Mouse (Mus musculus) limb, embryonic 14.5 days (tissue): ENCODE data around the gene Lct. TPM values are rescaled to one million over a fixed set of nuclear protein-coding genes. Genes with fewer than 3 reads are reported as not detected.

Experiments
- ATAC-seq: fragments of 200-750 bp; cut with Nextera tagmentation; 2 replicates; pipeline ENCODE4 v1.8.0; 2017; ENCODE audit warnings: low read depth, moderate number of reproducible peaks, moderate TSS enrichment; ENCODE audit not compliant: low FRiP score
- DNase-seq: peaks from one replicate; pipeline ENCODE4 v3.0.0-alpha.2; 2015; ENCODE audit warnings: low spot score
- H3K27ac ChIP-seq: fragments of 300-500 bp; sonication (generic); replicated peaks from 2 replicates; pipeline ENCODE4 v1.5.1; 2014; ENCODE audit warnings: low read depth, mild to moderate bottlenecking, low read length, moderate library complexity, mixed read lengths
- H3K27me3 ChIP-seq: fragments of 300-500 bp; sonication (generic); 2 replicates; pipeline ENCODE4 v1.6.1; 2014; ENCODE audit warnings: low read length, mixed read lengths; ENCODE audit not compliant: control insufficient read depth, insufficient read depth
- H3K36me3 ChIP-seq: fragments of 300-500 bp; sonication (generic); 2 replicates; pipeline ENCODE4 v1.6.1; 2014; ENCODE audit warnings: mild to moderate bottlenecking, low read length, moderate library complexity, mixed read lengths; ENCODE audit not compliant: control insufficient read depth, insufficient read depth
- H3K4me1 ChIP-seq: fragments of 300-500 bp; sonication (generic); 2 replicates; pipeline ENCODE4 v1.6.1; 2014; ENCODE audit warnings: antibody characterized with exemption, low read length, mixed read lengths; ENCODE audit not compliant: control insufficient read depth, insufficient read depth
- H3K4me2 ChIP-seq: fragments of 300-500 bp; sonication (generic); replicated peaks from 2 replicates; pipeline ENCODE4 v1.6.1; 2014; ENCODE audit warnings: low read depth, mild to moderate bottlenecking, low read length, moderate library complexity; ENCODE audit not compliant: severe bottlenecking
- H3K4me3 ChIP-seq: fragments of 300-500 bp; sonication (generic); replicated peaks from 2 replicates; pipeline ENCODE4 v1.5.1; 2014; ENCODE audit warnings: low read length
- H3K9ac ChIP-seq: fragments of 300-500 bp; sonication (generic); 2 replicates; pipeline ENCODE4 v1.6.1; 2014; ENCODE audit warnings: mild to moderate bottlenecking, low read depth, low read length, moderate library complexity; ENCODE audit not compliant: severe bottlenecking
- H3K9me3 ChIP-seq: fragments of 300-500 bp; sonication (generic); 2 replicates; pipeline ENCODE4 v1.6.1; 2016; ENCODE audit warnings: low read length; ENCODE audit not compliant: control insufficient read depth
- POLR2A ChIP-seq: fragments of 200-500 bp; IDR thresholded peaks from 2 replicates; pipeline ENCODE4 v1.8.0; 2012; ENCODE audit warnings: inconsistent platforms, mild to moderate bottlenecking, moderate library complexity, borderline replicate concordance; ENCODE audit not compliant: insufficient read depth, insufficient read length; ENCODE audit errors: extremely low read depth
- WGBS: fragments of 180-500 bp; shearing (Covaris S2); extraction: QIAGEN DNeasy Blood & Tissue Kit; methylation state at CpG from one replicate; pipeline ENCODE4 v1.1.7; 2014; 5-methylcytosine and 5-hydroxymethylcytosine counted together
- polyA plus RNA-seq, 2 experiments: library from polyadenylated mRNA; depleted of rRNA in 1 of 2; stranded (reverse) in 1 of 2; unstranded in 1 of 2; fragments of >200 nt; fragmentation: Nextera tagmentation in 1 of 2; extraction: Ambion mirVana in 1 of 2; gene quantifications; 2 replicates each; pipeline versions ENCODE4 v1.2.1 to v1.2.3; 2012 to 2014

Lct gene
- polyA plus RNA-seq, 2 experiments, result 0.12 to 0.52 TPM

DNA sequence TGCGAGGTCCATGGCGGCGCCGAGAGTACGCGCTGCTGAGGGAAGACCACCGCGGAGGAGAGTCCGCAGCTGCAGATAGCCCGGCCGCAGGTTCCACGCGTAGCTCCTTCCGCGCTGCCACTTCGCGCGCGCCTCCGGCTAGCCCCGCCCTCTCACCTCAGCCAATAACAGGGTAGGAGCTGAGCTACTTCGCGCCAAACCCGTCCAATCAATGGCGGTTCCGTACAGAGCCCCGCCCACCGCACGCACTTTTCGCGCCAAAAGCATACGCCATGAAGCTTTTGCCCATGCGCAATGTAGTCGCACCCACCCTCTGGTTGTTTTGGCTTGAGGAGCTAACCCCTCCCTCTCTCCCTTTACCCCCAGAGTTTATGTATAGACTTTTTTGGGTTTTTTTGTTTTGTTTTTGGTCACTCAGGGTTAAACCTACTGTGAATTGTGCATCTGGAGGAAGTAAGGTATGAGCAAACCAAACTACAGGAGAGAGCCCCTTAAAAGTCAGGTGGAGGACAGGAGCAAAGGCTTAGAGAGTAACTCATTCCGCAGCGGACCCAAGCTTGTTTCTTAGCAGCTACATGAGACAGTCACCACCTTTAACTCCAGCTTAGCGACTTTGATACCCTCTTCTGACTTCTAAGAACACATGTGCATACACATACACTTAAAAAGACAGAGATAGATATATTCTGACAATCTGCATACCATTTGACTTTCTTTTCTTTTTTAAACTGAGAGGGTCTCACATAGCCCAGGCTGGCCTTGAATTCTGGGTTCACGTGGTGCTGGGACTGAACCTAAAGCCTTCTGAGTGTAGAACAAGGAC is 31.6 kb upstream of the Lct start, which contains the start of gene Mcm6:
Gene Mcm6 (minus strand): TSS at position 111 of the 823 bp plus-strand sequence.
- no peaks in the 10 kb centered on the region for H3K9me3 ChIP-seq
- peaks cover 11% of the 10 kb centered on the region for H3K4me1 ChIP-seq
- H3K9ac ChIP-seq, result peak within 1 kb of the TSS; percentile 91
- H3K36me3 ChIP-seq, result peaks cover 40% of the 10 kb centered on the region
- peak within 1 kb of the TSS; percentile 58 for H3K4me2 ChIP-seq
- no peaks in the 10 kb centered on the region for H3K27me3 ChIP-seq
- ATAC-seq (peak; percentile 97), DNase-seq (peak; percentile 97)
- H3K4me3 ChIP-seq, result peak within 1 kb of the TSS; percentile 82
- 7% methylated on average over 36 of the region's 38 CpGs for WGBS
- peak within 1 kb of the TSS; percentile 94 for H3K27ac ChIP-seq
- TF ChIP-seq POLR2A, result peak; percentile 62; the same call in 1 of the 2 replicates

DNA sequence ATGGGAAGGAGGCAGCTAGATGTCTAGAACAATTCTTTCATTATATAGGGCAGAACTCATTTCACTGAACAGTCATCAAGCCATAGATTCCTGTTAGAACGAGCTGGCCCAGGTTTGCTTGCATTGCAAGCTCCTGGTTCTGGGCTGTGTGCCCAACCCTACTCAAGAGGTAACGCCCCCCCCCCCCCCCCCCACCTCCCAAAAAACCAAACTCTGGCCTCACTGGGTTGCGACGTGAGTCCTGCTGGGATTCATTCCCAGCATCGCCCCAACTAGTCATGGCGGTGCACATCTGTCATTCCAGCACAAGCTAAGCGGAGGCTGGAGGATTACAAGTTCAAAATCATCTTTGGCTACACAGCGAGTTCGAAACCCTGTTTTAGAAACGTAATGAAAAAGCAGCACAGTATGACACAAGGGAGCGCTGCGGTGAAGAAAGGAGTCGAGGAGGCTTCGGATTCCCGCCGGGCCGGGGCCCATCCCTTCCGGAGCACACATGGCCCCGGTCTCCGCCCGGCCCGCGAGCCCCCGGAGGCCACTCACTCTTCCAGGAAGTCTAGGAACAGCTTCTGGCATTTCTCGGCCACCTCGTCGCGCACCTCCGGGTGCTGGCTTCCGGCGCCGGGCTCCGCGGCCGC is 30.9 kb upstream of the Lct start:
- peak; percentile 77 for ATAC-seq
- 3% methylated on average over 35 of the region's 35 CpGs for WGBS
- peak; percentile 71 for DNase-seq
- no peaks in the 10 kb centered on the region for H3K9me3 ChIP-seq
- peaks cover 40% of the 10 kb centered on the region for H3K36me3 ChIP-seq
- H3K4me3 ChIP-seq, result peak overlapping the region; percentile 82
- peaks cover 11% of the 10 kb centered on the region for H3K4me1 ChIP-seq
- H3K9ac ChIP-seq, result peak overlapping the region; percentile 91
- H3K27ac ChIP-seq, result peak overlapping the region; percentile 94
- H3K4me2 ChIP-seq, result peak overlapping the region; percentile 58
- H3K27me3 ChIP-seq, result no peaks in the 10 kb centered on the region
- no peak; the same call in 1 of the 2 replicates for TF ChIP-seq POLR2A

DNA sequence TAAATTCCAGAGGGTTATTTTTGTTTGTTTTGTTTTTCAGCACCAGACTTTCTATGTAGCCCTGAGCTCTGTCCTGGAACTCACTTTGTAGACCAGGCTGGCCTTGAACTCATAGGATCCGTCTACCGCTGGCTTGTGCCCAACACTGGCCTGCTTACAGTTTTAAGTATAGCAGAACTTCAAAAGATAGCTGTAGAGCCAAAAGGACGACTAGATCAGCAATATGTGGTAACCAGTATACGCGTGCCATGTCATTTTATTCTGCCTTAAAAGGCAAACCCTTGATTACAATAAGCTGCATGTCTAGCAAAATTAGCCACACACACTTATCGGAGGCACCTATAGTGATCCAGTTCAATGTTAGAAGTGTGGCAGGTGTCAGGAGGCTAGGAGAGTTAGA is 30.2 kb upstream of the Lct start:
- ATAC-seq (no peak), DNase-seq (no peak)

DNA sequence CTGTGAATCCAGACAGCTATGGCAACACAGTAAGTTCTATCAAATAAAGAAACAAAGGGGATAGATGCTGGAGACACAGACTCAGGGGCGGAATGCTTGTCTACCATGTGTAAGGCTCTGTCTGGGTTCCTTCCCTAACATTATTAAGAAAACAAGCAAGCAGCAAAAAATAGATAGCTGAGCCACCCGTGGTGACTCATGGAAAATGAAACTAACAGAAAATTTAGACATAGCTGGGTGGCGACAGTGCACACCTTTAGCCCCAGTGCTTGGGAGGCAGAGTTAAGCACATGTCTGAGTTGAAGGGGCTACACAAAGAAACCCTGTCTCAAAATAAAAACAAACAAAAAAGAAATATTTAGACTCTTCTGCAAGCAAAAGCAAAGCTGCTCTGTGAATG is 29.3 kb upstream of the Lct start:
- H3K36me3 ChIP-seq, result peaks cover 44% of the 10 kb centered on the region
- H3K9ac ChIP-seq, result peak overlapping the region; percentile 91
- H3K4me1 ChIP-seq, result peaks cover 11% of the 10 kb centered on the region
- no peak overlapping the region for H3K27ac ChIP-seq
- TF ChIP-seq POLR2A, result no peak
- WGBS, result 62% methylated on average over 3 of the region's 3 CpGs
- no peaks in the 10 kb centered on the region for H3K9me3 ChIP-seq
- peak overlapping the region; percentile 58 for H3K4me2 ChIP-seq
- no peaks in the 10 kb centered on the region for H3K27me3 ChIP-seq
- peak overlapping the region; percentile 82 for H3K4me3 ChIP-seq
- DNase-seq, result no peak
- ATAC-seq, result no peak

More for the DNA sequence above, 30.2 kb upstream of the Lct start:
- H3K27ac ChIP-seq, result 0 out of 2 replicates have a peak overlapping the region, but pooled peaks have one; percentile 94
- peak overlapping the region; percentile 82 for H3K4me3 ChIP-seq
- no peaks in the 10 kb centered on the region for H3K9me3 ChIP-seq
- no peak for TF ChIP-seq POLR2A
- peak overlapping the region; percentile 58 for H3K4me2 ChIP-seq
- H3K9ac ChIP-seq, result peak overlapping the region; percentile 91
- H3K4me1 ChIP-seq, result peaks cover 11% of the 10 kb centered on the region
- 66% methylated on average over 6 of the region's 6 CpGs for WGBS
- peaks cover 44% of the 10 kb centered on the region for H3K36me3 ChIP-seq
- H3K27me3 ChIP-seq, result no peaks in the 10 kb centered on the region

DNA sequence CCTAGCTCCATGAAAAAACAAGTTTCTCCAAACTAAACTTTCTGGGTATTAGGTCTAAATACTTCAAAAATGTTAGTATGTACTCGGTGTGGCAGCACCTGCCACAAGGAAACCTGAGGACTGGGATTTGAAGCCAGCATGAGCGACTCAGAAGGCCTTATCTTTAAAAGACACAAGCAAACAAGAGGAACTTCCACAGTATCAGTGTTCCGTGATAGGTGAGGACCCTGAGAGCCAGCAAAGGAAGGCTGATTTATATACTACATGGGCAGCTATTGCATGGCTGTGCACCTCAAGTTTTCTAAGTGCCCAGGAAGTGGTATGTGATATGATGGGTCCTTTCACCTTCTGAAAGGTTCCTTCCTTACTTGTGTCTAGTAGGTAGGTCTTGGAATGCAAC is 25.0 kb upstream of the Lct start:
- Histone ChIP-seq H3K36me3 (peaks cover 76% of the 10 kb centered on the region), H3K4me2 (no peak overlapping the region), H3K27me3 (no peaks in the 10 kb centered on the region), H3K27ac (no peak overlapping the region), H3K9me3 (no peaks in the 10 kb centered on the region), H3K9ac (no peak overlapping the region), H3K4me1 (peaks cover 6% of the 10 kb centered on the region), H3K4me3 (no peak overlapping the region)
- DNase-seq (no peak), ATAC-seq (no peak)
- TF ChIP-seq POLR2A, result no peak
- 88% methylated on average over 3 of the region's 3 CpGs for WGBS
